Mouse (Mus musculus) MEL (cell line): ENCODE results near the gene Adamts2. TPM values are rescaled to one million over a fixed set of nuclear protein-coding genes. Genes with fewer than 3 reads are reported as not detected.

ENCODE experiments used
- DNase-seq: peaks from one replicate; pipeline ENCODE4 v3.0.0; 2011; ENCODE audit warnings: low read depth, low spot score
- H3K27ac ChIP-seq: 2 replicates; pipeline ENCODE4 v1.5.1; 2012; ENCODE audit warnings: low read depth, mild to moderate bottlenecking, control low read depth, low read length, moderate library complexity; ENCODE audit not compliant: control insufficient read depth
- H3K27me3 ChIP-seq, 2 experiments: fragments of 150-350 bp in 1 of 2; sonication (generic) in 1 of 2; 2 replicates each; pipeline ENCODE4 v1.6.1; 2012; ENCODE audit warnings: low read length in 2 of 2, mild to moderate bottlenecking in 2 of 2, improper control_type of control experiment in 1 of 2, moderate library complexity in 1 of 2; ENCODE audit not compliant: insufficient read depth in 2 of 2, control insufficient read depth in 1 of 2
- H3K36me3 ChIP-seq, 2 experiments: 2 replicates each; pipeline ENCODE4 v1.6.1; 2012 to 2014; ENCODE audit warnings: low read length in 2 of 2, improper control_type of control experiment in 1 of 2, inconsistent platforms in 1 of 2, mild to moderate bottlenecking in 1 of 2; ENCODE audit not compliant: insufficient read depth in 2 of 2, control insufficient read depth in 1 of 2
- H3K4me1 ChIP-seq, 2 experiments: fragments of 150-350 bp in 1 of 2; sonication (generic) in 1 of 2; 2 replicates each; pipeline ENCODE4 v1.6.1; 2012; ENCODE audit warnings: low read length in 2 of 2, improper control_type of control experiment in 1 of 2, mild to moderate bottlenecking in 1 of 2; ENCODE audit not compliant: insufficient read depth in 2 of 2, control insufficient read depth in 1 of 2
- H3K4me3 ChIP-seq, 2 experiments: fragments of 150-350 bp in 1 of 2; sonication (generic) in 1 of 2; 2 replicates each; pipeline ENCODE4 v1.5.1; 2012; ENCODE audit warnings: low read depth in 2 of 2, low read length in 2 of 2, mild to moderate bottlenecking in 2 of 2, moderate library complexity in 2 of 2, control low read depth in 1 of 2, improper control_type of control experiment in 1 of 2; ENCODE audit not compliant: control insufficient read depth in 1 of 2, insufficient read depth in 1 of 2
- H3K79me2 ChIP-seq: 2 replicates; pipeline ENCODE4 v1.6.1; 2012; ENCODE audit warnings: mild to moderate bottlenecking, low read length, moderate library complexity; ENCODE audit not compliant: control insufficient read depth, poor library complexity, insufficient read depth
- H3K9ac ChIP-seq: 2 replicates; pipeline ENCODE4 v1.6.1; 2012; ENCODE audit warnings: low read depth, mild to moderate bottlenecking, control low read depth, low read length, moderate library complexity; ENCODE audit not compliant: control insufficient read depth, poor library complexity, severe bottlenecking
- H3K9me3 ChIP-seq: fragments of 150-350 bp; sonication (generic); replicated peaks from 2 replicates; pipeline ENCODE4 v1.6.1; 2012; ENCODE audit warnings: mild to moderate bottlenecking, low read length, improper control_type of control experiment, moderate library complexity; ENCODE audit not compliant: insufficient read depth
- BHLHE40 ChIP-seq: IDR thresholded peaks from 2 replicates; pipeline ENCODE4 v1.6.1; 2012; ENCODE audit warnings: low read depth, mild to moderate bottlenecking, inconsistent platforms, low read length, improper control_type of control experiment, borderline replicate concordance
- CHD1 ChIP-seq: IDR thresholded peaks from 2 replicates; pipeline ENCODE4 v1.6.1; 2012; ENCODE audit warnings: low read depth, mild to moderate bottlenecking, inconsistent platforms, low read length, improper control_type of control experiment
- CHD2 ChIP-seq: IDR thresholded peaks from 2 replicates; pipeline ENCODE4 v1.6.1; 2011; ENCODE audit warnings: low read length, improper control_type of control experiment
- E2F4 ChIP-seq: IDR thresholded peaks from 2 replicates; pipeline ENCODE4 v1.6.1; 2011; ENCODE audit warnings: low read depth, low read length, improper control_type of control experiment, borderline replicate concordance
- EP300 ChIP-seq, 2 experiments: IDR thresholded peaks; 2 replicates each; pipeline ENCODE4 v1.6.1; 2011; ENCODE audit warnings: improper control_type of control experiment in 2 of 2, low read length in 2 of 2, low read depth in 1 of 2, mild to moderate bottlenecking in 1 of 2
- ETS1 ChIP-seq: IDR thresholded peaks from 2 replicates; pipeline ENCODE4 v1.6.1; 2012; ENCODE audit warnings: low read depth, mild to moderate bottlenecking, inconsistent platforms, low read length, improper control_type of control experiment, moderate library complexity
- GATA1 ChIP-seq: IDR thresholded peaks from 2 replicates; pipeline ENCODE4 v1.6.1; 2011; ENCODE audit warnings: low read depth, low read length, improper control_type of control experiment
- HCFC1 ChIP-seq: IDR thresholded peaks from 2 replicates; pipeline ENCODE4 v1.6.1; 2012; ENCODE audit warnings: low read depth, mild to moderate bottlenecking, inconsistent platforms, low read length, improper control_type of control experiment, moderate library complexity
- JUND ChIP-seq: IDR thresholded peaks from 2 replicates; pipeline ENCODE4 v1.6.1; 2011; ENCODE audit warnings: low read depth, mild to moderate bottlenecking, improper control_type of control experiment, low read length
- MAX ChIP-seq: IDR thresholded peaks from 2 replicates; pipeline ENCODE4 v1.6.1; 2011; ENCODE audit warnings: low read length, improper control_type of control experiment
- MAZ ChIP-seq: IDR thresholded peaks from 2 replicates; pipeline ENCODE4 v1.6.1; 2012; ENCODE audit warnings: low read depth, mild to moderate bottlenecking, inconsistent platforms, low read length, improper control_type of control experiment
- MEF2A ChIP-seq: IDR thresholded peaks from 2 replicates; pipeline ENCODE4 v1.6.1; 2014; ENCODE audit warnings: low read depth, mild to moderate bottlenecking, inconsistent platforms, low read length, improper control_type of control experiment; ENCODE audit not compliant: poor library complexity, insufficient replicate concordance, severe bottlenecking; ENCODE audit errors: extremely low read depth
- MYB ChIP-seq: IDR thresholded peaks from 2 replicates; pipeline ENCODE4 v1.6.1; 2011; ENCODE audit warnings: mild to moderate bottlenecking, low read depth, low read length, improper control_type of control experiment
- MYC ChIP-seq: IDR thresholded peaks from 2 replicates; pipeline ENCODE4 v1.6.1; 2011; ENCODE audit warnings: low read depth, mild to moderate bottlenecking, low read length, improper control_type of control experiment, moderate library complexity
- NELFE ChIP-seq: IDR thresholded peaks from 2 replicates; pipeline ENCODE4 v1.6.1; 2011; ENCODE audit warnings: low read depth, low read length, improper control_type of control experiment
- POLR2AphosphoS2 ChIP-seq: IDR thresholded peaks from 2 replicates; pipeline ENCODE4 v1.6.1; 2011; ENCODE audit warnings: low read length, improper control_type of control experiment
- RAD21 ChIP-seq: IDR thresholded peaks from 2 replicates; pipeline ENCODE4 v1.6.1; 2011; ENCODE audit warnings: mild to moderate bottlenecking, low read depth, low read length, improper control_type of control experiment
- RCOR1 ChIP-seq: IDR thresholded peaks from 2 replicates; pipeline ENCODE4 v1.6.1; 2012; ENCODE audit warnings: low read depth, mild to moderate bottlenecking, inconsistent platforms, low read length, improper control_type of control experiment
- SIN3A ChIP-seq: IDR thresholded peaks from 2 replicates; pipeline ENCODE4 v1.6.1; 2012; ENCODE audit warnings: low read length, improper control_type of control experiment, inconsistent platforms
- TAL1 ChIP-seq: IDR thresholded peaks from 2 replicates; pipeline ENCODE4 v1.6.1; 2012; ENCODE audit warnings: mild to moderate bottlenecking, inconsistent platforms, low read length, moderate library complexity, mixed read lengths
- TBP ChIP-seq: IDR thresholded peaks from 2 replicates; pipeline ENCODE4 v1.8.0; 2011; ENCODE audit warnings: low read depth, low read length, improper control_type of control experiment
- TCF12 ChIP-seq: IDR thresholded peaks from 2 replicates; pipeline ENCODE4 v1.6.1; 2014; ENCODE audit warnings: low read depth, mild to moderate bottlenecking, inconsistent platforms, low read length, improper control_type of control experiment, moderate library complexity
- UBTF ChIP-seq: IDR thresholded peaks from 2 replicates; pipeline ENCODE4 v1.6.1; 2012; ENCODE audit warnings: low read depth, mild to moderate bottlenecking, inconsistent platforms, low read length, improper control_type of control experiment, moderate library complexity, borderline replicate concordance; ENCODE audit not compliant: insufficient read depth
- USF2 ChIP-seq, 2 experiments: IDR thresholded peaks; 2 replicates each; pipeline ENCODE4 v1.6.1; 2011 to 2012; ENCODE audit warnings: improper control_type of control experiment in 2 of 2, low read length in 2 of 2, borderline replicate concordance in 1 of 2, inconsistent platforms in 1 of 2, low read depth in 1 of 2, mild to moderate bottlenecking in 1 of 2; ENCODE audit not compliant: insufficient read depth in 1 of 2
- ZC3H11A ChIP-seq: IDR thresholded peaks from 2 replicates; pipeline ENCODE4 v1.6.1; 2012; ENCODE audit warnings: low read depth, mild to moderate bottlenecking, inconsistent platforms, low read length, improper control_type of control experiment
- ZKSCAN1 ChIP-seq: IDR thresholded peaks from 2 replicates; pipeline ENCODE4 v1.6.1; 2012; ENCODE audit warnings: low read depth, mild to moderate bottlenecking, inconsistent platforms, low read length, improper control_type of control experiment, moderate library complexity
- ZMIZ1 ChIP-seq: IDR thresholded peaks from 2 replicates; pipeline ENCODE4 v1.6.1; 2012; ENCODE audit warnings: low read depth, mild to moderate bottlenecking, inconsistent platforms, low read length, improper control_type of control experiment, moderate library complexity
- polyA plus RNA-seq, 2 experiments: library from polyadenylated mRNA; stranded (reverse) in 1 of 2; unstranded in 1 of 2; fragments of >175 nt in 1 of 2; fragments of >200 nt in 1 of 2; gene quantifications; 2 replicates each; pipeline versions ENCODE4 v1.2.1 to v1.2.4; 2012; ENCODE audit warnings: low replicate concordance in 2 of 2, low read depth in 1 of 2; ENCODE audit not compliant: insufficient read length in 2 of 2, insufficient read depth in 1 of 2, missing spikeins in 1 of 2
- total RNA-seq: library from RNA; depleted of rRNA; stranded (reverse); fragments of 300-350 nt; gene quantifications from 2 replicates; pipeline ENCODE4 v1.2.3, GENCODE M21; 2012

Gene Adamts2
- total and polyA plus RNA-seq, 3 experiments: not detected

DNA sequence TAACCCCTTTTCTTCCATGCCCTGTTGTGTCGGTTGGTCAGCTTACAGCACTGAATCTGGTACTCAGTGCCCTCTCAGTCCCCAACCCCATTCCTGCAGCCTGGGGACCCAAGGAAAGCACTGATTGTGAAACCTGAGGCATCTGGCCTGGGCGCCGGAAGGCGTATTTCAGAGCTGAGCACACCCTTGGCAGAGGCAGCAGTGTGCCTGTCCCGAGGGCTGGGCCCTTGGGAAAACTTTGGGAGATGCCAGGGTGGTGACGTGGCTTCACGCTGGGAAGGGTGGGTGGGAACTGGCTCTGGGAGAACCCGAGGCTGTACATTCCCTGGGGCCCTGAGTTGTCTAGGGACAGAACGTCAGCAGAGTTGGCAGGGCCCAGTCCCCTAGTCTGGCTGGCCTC is 72.5 kb downstream of the Adamts2 start:
- H3K9ac ChIP-seq: no peak overlapping the region
- DNase-seq: no peak
- H3K79me2 ChIP-seq: no peaks in the 10 kb centered on the region
- H3K27ac ChIP-seq: no peak overlapping the region
- no peaks in the 10 kb centered on the region for H3K36me3 ChIP-seq
- H3K4me3 ChIP-seq: no peak overlapping the region
- H3K4me1 ChIP-seq: no peaks in the 10 kb centered on the region
- no peaks in the 10 kb centered on the region for H3K9me3 ChIP-seq
- TF ChIP-seq JUND (no peak), UBTF (no peak), GATA1 (no peak), MAZ (no peak), MYC (no peak), CHD1 (no peak), E2F4 (no peak), MAX (no peak), RCOR1 (no peak), RAD21 (no peak), ETS1 (no peak), NELFE (no peak), ZC3H11A (no peak), TBP (no peak), TAL1 (no peak), ZMIZ1 (no peak), EP300 (IDR thresholded peaks at IDR 0.05; ENCODE audit: low read depth in 1 of 2, low read length in 2 of 2) (no peak), USF2 (IDR thresholded peaks at IDR 0.05; ENCODE audit: borderline replicate concordance in 1 of 2, insufficient read depth in 1 of 2, low read depth in 1 of 2, low read length in 2 of 2) (no peak), ZKSCAN1 (no peak)
- no peaks in the 10 kb centered on the region for H3K27me3 ChIP-seq

DNA sequence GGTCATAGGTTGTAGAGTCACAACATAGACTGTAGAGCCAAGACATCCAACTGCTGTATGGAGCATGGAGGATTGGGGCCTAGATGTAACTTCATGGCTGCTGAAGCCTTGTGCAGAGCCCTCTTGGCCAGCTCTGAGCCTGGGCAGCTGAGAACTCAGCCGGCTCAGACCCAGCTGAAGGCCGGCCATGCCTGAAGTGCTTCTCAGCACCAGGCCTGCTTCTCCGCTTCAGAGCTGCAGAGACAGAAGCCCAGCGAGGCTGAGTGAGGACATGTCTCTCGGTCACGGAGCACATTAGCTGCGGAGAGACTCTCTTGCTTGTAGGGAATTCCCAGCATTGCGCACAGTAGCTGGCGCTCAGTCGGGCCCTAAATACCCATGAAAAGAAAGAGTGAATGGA is 76.8 kb downstream of the Adamts2 start:
- H3K27me3 ChIP-seq: no peaks in the 10 kb centered on the region
- TF ChIP-seq CHD2: no peak
- TF ChIP-seq GATA1: no peak
- TF ChIP-seq POLR2AphosphoS2: no peak
- TF ChIP-seq ZMIZ1: no peak
- no peak for TF ChIP-seq SIN3A
- TF ChIP-seq MYB: no peak
- TF ChIP-seq BHLHE40: no peak
- TF ChIP-seq ZC3H11A: no peak
- no peak for TF ChIP-seq ZKSCAN1
- TF ChIP-seq USF2 (IDR thresholded peaks at IDR 0.05; ENCODE audit: borderline replicate concordance in 1 of 2, insufficient read depth in 1 of 2, low read depth in 1 of 2, low read length in 2 of 2): no peak
- TF ChIP-seq TAL1: no peak
- TF ChIP-seq HCFC1: no peak
- TF ChIP-seq MEF2A: no peak
- no peak for TF ChIP-seq TCF12
- TF ChIP-seq MAZ: no peak
- H3K79me2 ChIP-seq: no peaks in the 10 kb centered on the region
- no peak overlapping the region for H3K27ac ChIP-seq
- no peak overlapping the region for H3K4me3 ChIP-seq
- no peaks in the 10 kb centered on the region for H3K4me1 ChIP-seq
- H3K9me3 ChIP-seq: no peaks in the 10 kb centered on the region
- H3K36me3 ChIP-seq: no peaks in the 10 kb centered on the region
- DNase-seq: no peak
- H3K9ac ChIP-seq: no peak overlapping the region
